Mouse (Mus musculus) adrenal gland, postnatal 0 days (tissue): ENCODE data around the gene Psmb11. TPM values are rescaled to one million over a fixed set of nuclear protein-coding genes. Genes with fewer than 3 reads are reported as not detected.

ENCODE experiments used
- microRNA-seq: library from miRNA; unstranded; fragments of <30 nt; microRNA quantifications from one replicate; pipeline ENCODE4, GENCODE M21; 2016; ENCODE audit warnings: borderline replicate concordance; ENCODE audit not compliant: insufficient number of aligned reads
- polyA plus RNA-seq: library from polyadenylated mRNA; unstranded; fragments of >200 nt; fragmentation: Nextera tagmentation; extraction: Ambion mirVana; gene quantifications from 2 replicates; pipeline ENCODE4 v1.2.1, GENCODE M21; 2015

Psmb11 gene
- 0.03 TPM in 1 of 2 replicates, not detected in the other for polyA plus RNA-seq

DNA sequence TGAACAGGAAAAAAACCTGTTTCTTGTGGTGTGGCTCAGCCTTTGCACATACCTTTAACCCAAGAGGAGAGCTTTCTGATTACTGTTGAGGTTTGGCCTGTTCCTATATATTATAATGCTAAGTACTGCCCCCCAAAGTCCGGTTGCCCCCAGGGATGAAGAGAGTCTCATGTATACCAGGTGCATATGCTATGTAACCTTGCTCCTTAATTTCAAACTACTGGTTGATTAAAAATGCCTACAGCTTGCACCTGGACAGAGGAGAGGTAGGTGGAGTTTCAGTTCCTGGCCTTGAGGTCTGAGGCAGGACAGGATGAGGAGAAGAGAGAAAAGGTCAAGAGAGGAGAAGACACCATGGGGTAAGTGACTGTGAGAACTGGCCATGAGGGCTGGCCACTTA is at the start of gene Psmb11:
Gene Psmb11, plus strand, starts transcription at position 301 of the 400 bp plus-strand sequence.

DNA sequence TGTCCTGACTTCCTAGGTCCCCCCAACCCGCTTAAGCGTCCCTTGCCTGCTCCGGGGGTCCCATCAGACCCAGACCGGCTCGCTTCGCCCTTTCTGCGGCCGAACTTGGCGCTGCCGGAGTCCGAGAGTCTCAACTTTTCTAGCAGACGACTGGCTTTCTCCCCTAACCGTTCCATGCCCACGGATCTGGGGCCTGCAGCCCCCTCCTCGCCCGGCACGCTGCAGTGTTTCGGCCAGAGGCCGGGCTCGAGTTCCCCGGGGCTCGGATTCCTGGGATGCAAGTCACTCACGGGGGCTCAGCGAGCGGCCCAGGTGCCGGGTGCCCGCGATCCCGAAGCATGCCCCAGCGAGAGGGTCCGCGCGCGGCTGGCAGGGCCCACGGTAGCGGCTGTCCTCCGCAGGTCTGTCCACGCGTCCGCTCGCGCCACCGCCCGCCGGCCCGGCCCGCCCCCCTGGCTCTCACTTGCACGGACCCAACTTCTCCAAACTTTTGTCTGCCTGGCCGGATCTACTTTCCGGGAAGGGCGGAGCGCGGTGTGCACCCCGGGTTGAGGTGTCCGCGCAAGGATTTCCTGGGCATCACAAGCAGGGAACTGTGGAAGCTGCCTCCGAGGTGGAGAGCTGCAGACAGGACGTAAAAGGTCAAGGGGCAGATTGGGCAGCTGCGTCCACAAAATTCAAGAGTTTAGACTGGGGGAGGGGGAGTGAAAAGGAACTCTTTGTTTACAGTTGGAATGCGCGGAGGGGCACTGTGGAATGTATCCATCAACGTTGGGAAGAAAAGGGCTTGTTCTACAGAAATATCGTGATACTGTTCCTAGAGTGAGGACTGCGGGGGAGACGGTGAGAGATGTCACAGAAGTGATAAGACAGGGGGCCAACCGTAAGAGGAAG is 43.9 kb upstream of the Psmb11 start, which contains the start of gene Ajuba:
Gene Ajuba, minus strand, starts transcription at position 470 of the 894 bp plus-strand sequence.

DNA sequence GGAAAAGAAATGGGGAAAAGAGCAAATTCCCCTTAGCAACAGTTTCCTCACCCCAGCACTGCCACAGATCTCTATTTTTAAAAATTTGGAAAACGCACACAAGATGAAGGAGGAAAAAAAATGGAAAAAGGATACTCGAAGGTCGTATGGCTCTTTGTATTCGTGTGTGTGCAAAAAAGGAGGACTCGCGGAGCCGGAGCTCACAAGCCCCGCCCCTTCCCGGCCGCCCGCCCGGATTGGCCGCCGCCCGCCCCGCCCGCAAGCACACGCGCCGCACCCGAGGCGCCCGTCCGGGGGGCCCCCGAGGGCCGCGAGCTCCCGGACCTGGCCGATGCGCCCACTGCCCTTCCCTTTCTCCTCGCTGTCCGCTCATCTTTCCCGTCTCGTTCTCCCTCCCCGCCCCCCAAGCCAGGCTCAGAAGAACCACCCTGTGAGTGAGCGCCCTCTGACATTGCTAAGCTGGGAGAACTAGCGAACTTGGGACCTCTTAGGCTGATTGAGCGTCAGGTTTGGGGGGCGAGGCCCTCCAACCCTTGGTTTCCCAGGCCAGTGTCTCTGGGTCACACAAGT is 15.4 kb upstream of the Psmb11 start, which contains the start of gene 4931414P19Rik:
Gene 4931414P19Rik, minus strand, starts transcription at position 242 of the 570 bp plus-strand sequence.

GRCm38 (mm10) chr14:54617897-54618365 is 3.3 kb upstream of the Psmb11 start, which contains the start of gene Psmb5:
Gene Psmb5 (minus strand): TSS chr14:54618022.

DNA sequence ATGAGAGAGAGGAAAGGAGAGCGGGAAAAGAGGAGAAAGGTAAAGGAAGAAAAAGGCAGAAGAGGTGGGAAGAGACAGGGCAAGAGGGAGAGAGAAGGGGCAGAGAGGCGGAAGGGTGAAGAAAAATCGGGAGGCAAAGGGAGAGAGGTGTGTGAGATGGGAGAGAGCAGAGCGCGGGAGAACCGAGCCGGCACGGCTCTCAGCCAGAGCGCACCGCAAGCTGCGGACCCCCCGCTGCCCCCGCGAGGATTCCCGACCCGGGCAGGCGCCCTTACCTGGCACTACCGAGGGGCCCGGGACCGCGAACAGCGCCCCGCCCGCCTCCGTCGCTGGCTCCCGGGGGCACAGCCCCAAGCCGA is 19.7 kb downstream of the Psmb11 start, which contains the start of gene Gm17606:
Gene Gm17606, plus strand, starts transcription at position 7 of the 359 bp plus-strand sequence.

GRCm38 (mm10) chr14:54641305-54641969 is 20.2 kb downstream of the Psmb11 start, which contains the start of gene Cdh24:
Gene Cdh24 (minus strand): TSS chr14:54641364.

Small RNA genes lying within 50 kb of the gene (microRNA-seq; reads per million reads assigned to microRNA genes)
- gene Mir686 (not detected), gene Mir6948 (not detected)

Other genes with a start within 250 kb of the Psmb11 start
- gene Slc7a7, start 203.7 kb upstream of the Psmb11 start, polyA plus RNA-seq: 5.4 and 5.6 TPM in 2 replicates
- 384 and 418 TPM in 2 replicates for gene Mrpl52, start 194.5 kb upstream of the Psmb11 start, polyA plus RNA-seq
- 105 and 119 TPM in 2 replicates for gene Mmp14, start 189.8 kb upstream of the Psmb11 start, polyA plus RNA-seq
- gene Lrp10, start 157.3 kb upstream of the Psmb11 start, polyA plus RNA-seq: 44.9 and 74.5 TPM in 2 replicates
- gene Rem2, start 145.3 kb upstream of the Psmb11 start, polyA plus RNA-seq: 1.4 and 2.5 TPM in 2 replicates
- gene Prmt5, start 103.9 kb upstream of the Psmb11 start, polyA plus RNA-seq: 27.4 and 39.2 TPM in 2 replicates
- gene Haus4, start 66.8 kb upstream of the Psmb11 start, polyA plus RNA-seq: 36.1 and 74.7 TPM in 2 replicates
- gene Ajuba, start 43.9 kb upstream of the Psmb11 start, polyA plus RNA-seq: 14.2 and 19.9 TPM in 2 replicates
- gene 4931414P19Rik, start 15.4 kb upstream of the Psmb11 start, polyA plus RNA-seq: 3.4 and 3.5 TPM in 2 replicates
- gene Psmb5, start 3.4 kb upstream of the Psmb11 start, polyA plus RNA-seq: 435 and 451 TPM in 2 replicates
- gene Gm17606, start 19.5 kb downstream of the Psmb11 start, polyA plus RNA-seq: not detected in 2 replicates
- 0.80 and 0.84 TPM in 2 replicates for gene Cdh24, start 19.9 kb downstream of the Psmb11 start, polyA plus RNA-seq
- 88.8 and 106 TPM in 2 replicates for gene 1700123O20Rik, start 64.8 kb downstream of the Psmb11 start, polyA plus RNA-seq
- 49.4 and 65.2 TPM in 2 replicates for gene Acin1, start 65.5 kb downstream of the Psmb11 start, polyA plus RNA-seq
- 0.11 and 0.19 TPM in 2 replicates for gene Gm29776, start 77.4 kb downstream of the Psmb11 start, polyA plus RNA-seq
- gene Cebpe, start 90.7 kb downstream of the Psmb11 start, polyA plus RNA-seq: 0.77 and 1.2 TPM in 2 replicates
- 16.5 and 30.8 TPM in 2 replicates for gene Slc7a8, start 160.5 kb downstream of the Psmb11 start, polyA plus RNA-seq
- 1.1 and 1.5 TPM in 2 replicates for gene Rnf212b, start 192.7 kb downstream of the Psmb11 start, polyA plus RNA-seq
- gene Homez, start 249.5 kb downstream of the Psmb11 start, polyA plus RNA-seq: 5.6 and 9.5 TPM in 2 replicates